ENCODE assay signal across 8 mouse cellular contexts in the genomic region with DNA sequence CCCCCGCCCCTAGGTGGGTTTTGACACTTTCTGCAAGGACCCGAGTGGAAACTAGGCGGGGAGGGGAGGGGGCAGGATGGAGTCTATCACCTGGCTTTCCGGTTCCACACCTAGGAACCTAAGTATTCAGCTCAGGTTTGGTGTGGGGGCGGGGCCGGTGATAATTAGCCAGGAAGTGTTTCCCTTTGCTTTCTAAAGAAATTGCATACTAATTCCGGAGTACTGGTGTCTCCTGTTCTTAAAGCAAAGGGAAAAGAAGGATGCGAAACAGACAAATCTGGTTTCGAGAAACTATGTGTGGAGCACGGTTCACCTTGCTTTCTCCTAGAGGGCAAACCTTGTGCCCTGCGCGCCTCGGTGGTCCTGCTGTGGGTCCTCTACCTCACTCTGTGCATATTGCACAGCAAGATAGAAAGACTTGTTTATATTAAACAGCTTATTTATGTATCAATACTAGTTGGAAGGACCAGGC. TPM values are rescaled to one million over a fixed set of nuclear protein-coding genes. Genes with fewer than 3 reads are reported as not detected.
DNase-seq lines count a peak whose midpoint lies in the region; ATAC-seq lines count a peak whose summit lies in the region.

No protein-coding gene starts in this region.

- H3K4me1 ChIP-seq in megakaryocyte, embryonic 14.5 days = peaks cover 42% of the 10 kb centered on the region
- H3K4me1 ChIP-seq in heart, embryonic 16.5 days (ENCODE audit: control insufficient read depth, insufficient read depth, low read length) = peaks cover 32% of the 10 kb centered on the region
- H3K4me1 ChIP-seq in limb, embryonic 12.5 days (replicated peaks) = peaks cover 32% of the 10 kb centered on the region
- H3K4me1 ChIP-seq in neural tube, embryonic 12.5 days = peaks cover 33% of the 10 kb centered on the region

- peak overlapping the region; percentile 89 for H3K27ac ChIP-seq in heart, embryonic 16.5 days (ENCODE audit: low read length)
- H3K27ac ChIP-seq in limb, embryonic 12.5 days = no peak overlapping the region
- no peak overlapping the region for H3K27ac ChIP-seq in neural tube, embryonic 12.5 days

- H3K27me3 ChIP-seq in megakaryocyte, embryonic 14.5 days (replicated peaks) = peaks cover 94% of the 10 kb centered on the region
- H3K27me3 ChIP-seq in heart, embryonic 16.5 days (ENCODE audit: control insufficient read depth, insufficient read depth, low read length) = peaks cover 5% of the 10 kb centered on the region; the same call in 1 of the 2 replicates
- H3K27me3 ChIP-seq in limb, embryonic 12.5 days = peaks cover 82% of the 10 kb centered on the region
- H3K27me3 ChIP-seq in neural tube, embryonic 12.5 days (replicated peaks) = peaks cover 69% of the 10 kb centered on the region

- no peak for ATAC-seq in megakaryocyte, adult 5-6 weeks (ENCODE audit: poor library complexity, severe bottlenecking)
- no peak for ATAC-seq in heart, embryonic 16.5 days (replicated peaks; ENCODE audit: extremely low read depth, insufficient read depth, low FRiP score)
- no peak for ATAC-seq in limb, embryonic 12.5 days (ENCODE audit: insufficient number of reproducible peaks, insufficient read depth, low FRiP score, low TSS enrichment, low read depth)
- no peak for ATAC-seq in neural tube, embryonic 12.5 days (ENCODE audit: low FRiP score, low read depth)

- 7% methylated on average over 13 of the region's 13 CpGs for WGBS in heart, embryonic 16.5 days
- WGBS in limb, embryonic 12.5 days = 3% methylated on average over 13 of the region's 13 CpGs
- 7% methylated on average over 13 of the region's 13 CpGs for WGBS in neural tube, embryonic 12.5 days

- intact Hi-C loops in left cerebral cortex, postnatal 4 days (cut with DNase I) = no loop called here

- peak overlapping the region; percentile 90 for H3K9ac ChIP-seq in heart, embryonic 16.5 days (ENCODE audit: low read length)
- no peak overlapping the region for H3K9ac ChIP-seq in limb, embryonic 12.5 days (replicated peaks)
- no peak overlapping the region for H3K9ac ChIP-seq in neural tube, embryonic 12.5 days

- H3K9me3 ChIP-seq in megakaryocyte, embryonic 14.5 days = no peaks in the 10 kb centered on the region
- H3K9me3 ChIP-seq in heart, embryonic 16.5 days (replicated peaks; ENCODE audit: control insufficient read depth, low read length) = no peaks in the 10 kb centered on the region
- no peaks in the 10 kb centered on the region for H3K9me3 ChIP-seq in limb, embryonic 12.5 days
- no peaks in the 10 kb centered on the region for H3K9me3 ChIP-seq in neural tube, embryonic 12.5 days

- H3K4me2 ChIP-seq in heart, embryonic 16.5 days (ENCODE audit: low read depth, low read length) = peak overlapping the region; percentile 88
- H3K4me2 ChIP-seq in limb, embryonic 12.5 days = peak overlapping the region; percentile 94
- peak overlapping the region; percentile 96 for H3K4me2 ChIP-seq in neural tube, embryonic 12.5 days (replicated peaks)

- peak overlapping the region; percentile 91 for H3K4me3 ChIP-seq in megakaryocyte, embryonic 14.5 days (replicated peaks)
- H3K4me3 ChIP-seq in heart, embryonic 16.5 days (ENCODE audit: low read length) = peak overlapping the region; percentile 77
- H3K4me3 ChIP-seq in limb, embryonic 12.5 days (replicated peaks) = peak overlapping the region; percentile 57
- peak overlapping the region; percentile 55 for H3K4me3 ChIP-seq in neural tube, embryonic 12.5 days

- no peaks in the 10 kb centered on the region for H3K36me3 ChIP-seq in megakaryocyte, embryonic 14.5 days (replicated peaks; ENCODE audit: low read length)
- H3K36me3 ChIP-seq in heart, embryonic 16.5 days (ENCODE audit: control insufficient read depth, insufficient read depth) = no peaks in the 10 kb centered on the region
- H3K36me3 ChIP-seq in limb, embryonic 12.5 days = no peaks in the 10 kb centered on the region
- H3K36me3 ChIP-seq in neural tube, embryonic 12.5 days = no peaks in the 10 kb centered on the region

- no peak for DNase-seq in left cerebral cortex, adult 18-20 months (ENCODE audit: low spot score in 2 of 2)
- DNase-seq in embryo, embryonic 9.5 days (ENCODE audit: extremely low spot score) = no peak
- DNase-seq in left cerebral cortex, postnatal 4 days = no peak

RNA-seq across cellular contexts. Expression of gene Adrb1, which starts 2.2 kb away (rescaled TPM):
- polyA plus RNA-seq in megakaryocyte, embryonic 14.5 days (2012; ENCODE audit: insufficient read depth, low replicate concordance) = not detected in 2 replicates
- total RNA-seq in megakaryocyte, adult 5-6 weeks (2015) = 0.09 and 0.11 TPM in 2 replicates
- 0.07 and 0.16 TPM in 2 replicates for total RNA-seq in megakaryocyte, adult 5-6 weeks (2017)
- 2.7 and 4.2 TPM in 2 replicates for polyA plus RNA-seq in heart, embryonic 16.5 days (2015; fragmentation: Nextera tagmentation; extraction: Ambion mirVana)
- 0.50 and 0.70 TPM in 2 replicates for polyA plus RNA-seq in limb, embryonic 12.5 days (2016; fragmentation: Nextera tagmentation; extraction: Ambion mirVana)
- polyA plus RNA-seq in neural tube, embryonic 12.5 days (2016; fragmentation: Nextera tagmentation; extraction: Ambion mirVana) = 0.30 and 0.54 TPM in 2 replicates
- 10 to 100 TPM; 50.2 to 50.7 TPM for total RNA-seq in left cerebral cortex, adult 18-20 months (2021)
- total RNA-seq in left cerebral cortex, postnatal 4 days (2021) = 10 to 100 TPM; 10.4 to 12.2 TPM
